Mouse (Mus musculus) heart, adult 2 months (tissue): ENCODE results near the gene Stambp. TPM values are rescaled to one million over a fixed set of nuclear protein-coding genes. Genes with fewer than 3 reads are reported as not detected.
A peak's percentile ranks its signal among the peaks of the same experiment; 100 is the strongest.

Experiments
- DNase-seq, 2 experiments: peaks; one replicate each; pipeline ENCODE4 v3.0.0; 2021
- H3K27ac ChIP-seq: fragments of 200-600 bp; 2 replicates; pipeline ENCODE4 v1.8.1; 2022
- H3K27me3 ChIP-seq: fragments of 200-500 bp; 2 replicates; pipeline ENCODE4 v1.6.1; 2012; ENCODE audit warnings: mild to moderate bottlenecking, low read length, inconsistent platforms, mixed read lengths; ENCODE audit not compliant: control insufficient read depth, insufficient read depth
- H3K36me3 ChIP-seq: fragments of 200-500 bp; 2 replicates; pipeline ENCODE4 v1.6.1; 2012; ENCODE audit warnings: low read length, inconsistent platforms; ENCODE audit not compliant: control insufficient read depth, insufficient read depth
- H3K4me1 ChIP-seq: fragments of 200-500 bp; 2 replicates; pipeline ENCODE4 v1.6.1; 2011; ENCODE audit warnings: low read length; ENCODE audit not compliant: control insufficient read depth, insufficient read depth
- H3K4me3 ChIP-seq: fragments of 200-600 bp; 2 replicates; pipeline ENCODE4 v1.8.1; 2022
- H3K79me2 ChIP-seq: fragments of 200-500 bp; replicated peaks from 2 replicates; pipeline ENCODE4 v1.6.1; 2012; ENCODE audit warnings: mild to moderate bottlenecking, inconsistent platforms, low read length, moderate library complexity, mixed read lengths; ENCODE audit not compliant: control insufficient read depth, insufficient read depth
- H3K9ac ChIP-seq: fragments of 200-500 bp; 2 replicates; pipeline ENCODE4 v1.6.1; 2012; ENCODE audit warnings: low read depth, mild to moderate bottlenecking, control low read depth, inconsistent platforms, low read length, mixed read lengths
- CTCF ChIP-seq: fragments of 200-600 bp; IDR thresholded peaks from 2 replicates; pipeline ENCODE4 v1.8.1; 2022; ENCODE audit warnings: antibody characterized with exemption, mild to moderate bottlenecking, moderate library complexity
- EP300 ChIP-seq: fragments of 200-500 bp; IDR thresholded peaks from 2 replicates; pipeline ENCODE4 v1.6.1; 2011; ENCODE audit warnings: low read depth, low read length, control low read depth; ENCODE audit not compliant: insufficient read depth
- POLR2A ChIP-seq: fragments of 200-500 bp; IDR thresholded peaks from 2 replicates; pipeline ENCODE4 v1.6.1; 2011; ENCODE audit warnings: mild to moderate bottlenecking, low read depth, low read length, control low read depth; ENCODE audit not compliant: insufficient read depth
- WGBS: fragments of 180-500 bp; shearing (Covaris S2); methylation state at CpG from one replicate; pipeline ENCODE4 v1.1.7; 2018; 5-methylcytosine and 5-hydroxymethylcytosine counted together
- intact Hi-C: fragments of 180-260 bp; cut with DNase I; formaldehyde crosslinking; loops from one replicate; pipeline ENCODE4 v1.15.1; 2025
- polyA plus RNA-seq: library from polyadenylated mRNA; depleted of rRNA; stranded (reverse); fragments of >200 nt; gene quantifications from 2 replicates; pipeline ENCODE4 v1.2.3, GENCODE M21; 2012
- total RNA-seq, 2 experiments: library from RNA; stranded (reverse); gene quantifications; 2 replicates each; pipeline ENCODE4 v1.2.3; 2021

The Stambp gene
- total and polyA plus RNA-seq, 3 experiments: 10.1 to 12.9 (median 11.9) TPM

DNA sequence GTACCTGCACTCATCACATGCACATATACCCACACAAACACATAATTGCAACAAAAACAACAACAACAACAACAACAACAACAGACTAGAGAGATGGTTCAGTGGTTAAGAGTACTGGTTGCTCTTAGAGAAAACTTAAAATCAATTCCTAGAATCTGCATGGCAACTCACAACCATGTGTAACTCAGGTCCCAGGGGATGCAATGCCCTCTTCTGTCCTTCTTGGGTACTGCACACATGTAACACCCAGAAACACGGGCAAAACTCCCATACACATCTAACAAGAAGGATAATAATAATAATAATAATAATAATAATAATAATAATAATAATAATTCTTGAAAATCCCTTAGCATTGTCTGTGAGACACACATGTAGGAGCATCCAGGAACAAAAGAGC is 60.0 kb downstream of the Stambp start:
- H3K27me3 ChIP-seq: no peaks in the 10 kb centered on the region
- H3K9ac ChIP-seq: no peak overlapping the region
- H3K79me2 ChIP-seq: no peaks in the 10 kb centered on the region
- 20% methylated on average over 1 of the region's 1 CpGs for WGBS
- intact Hi-C loops: loop anchor here (1.0 to 10.0 kb wide), 3 partner anchors 156 to 515 kb away; partner anchors contain the start of gene Slc4a5
- no peaks in the 10 kb centered on the region for H3K4me1 ChIP-seq
- no peak for TF ChIP-seq POLR2A
- TF ChIP-seq CTCF: peak; percentile 88
- H3K27ac ChIP-seq: no peak overlapping the region
- no peak overlapping the region for H3K4me3 ChIP-seq
- DNase-seq: peak; percentile 49 to 71
- H3K36me3 ChIP-seq: no peaks in the 10 kb centered on the region

GRCm38 (mm10) chr6:83510210-83510609 is 62.3 kb downstream of the Stambp start:
- no peak overlapping the region for H3K27ac ChIP-seq
- H3K9ac ChIP-seq: no peak overlapping the region
- no peaks in the 10 kb centered on the region for H3K79me2 ChIP-seq
- intact Hi-C loops: loop anchor here (5.0 to 10.0 kb wide), 2 partner anchors 295 to 513 kb away; partner anchors contain the start of gene Slc4a5
- H3K36me3 ChIP-seq: no peaks in the 10 kb centered on the region
- H3K27me3 ChIP-seq: no peaks in the 10 kb centered on the region
- WGBS: 49% methylated on average over 2 of the region's 2 CpGs
- no peak overlapping the region for H3K4me3 ChIP-seq
- TF ChIP-seq EP300 (no peak), CTCF (peak; percentile 53), POLR2A (no peak)
- peaks cover 4% of the 10 kb centered on the region for H3K4me1 ChIP-seq
- no peak for DNase-seq

- WGBS: 20% methylated on average over 8 of the region's 8 CpGs
- TF ChIP-seq CTCF (0 out of 2 replicates have a peak, but pooled peaks have one; percentile 16), EP300 (no peak), POLR2A (no peak)
- H3K4me3 ChIP-seq: no peak overlapping the region
- H3K36me3 ChIP-seq: no peaks in the 10 kb centered on the region
- no peaks in the 10 kb centered on the region for H3K79me2 ChIP-seq
- intact Hi-C loops: no loop called here
- H3K9ac ChIP-seq: no peak overlapping the region
- H3K27ac ChIP-seq: no peak overlapping the region
- peaks cover 5% of the 10 kb centered on the region for H3K4me1 ChIP-seq
- DNase-seq: no peak
- H3K27me3 ChIP-seq: no peaks in the 10 kb centered on the region
Observed at GRCm38 (mm10) chr6:83509442-83509841, 63.1 kb downstream of the Stambp start.

GRCm38 (mm10) chr6:83507168-83507546 is 65.4 kb downstream of the Stambp start:
- Histone ChIP-seq H3K27ac (peak overlapping the region; percentile 97), H3K4me1 (peaks cover 13% of the 10 kb centered on the region), H3K79me2 (no peaks in the 10 kb centered on the region), H3K4me3 (peak overlapping the region; percentile 76), H3K9ac (no peak overlapping the region), H3K36me3 (no peaks in the 10 kb centered on the region), H3K27me3 (no peaks in the 10 kb centered on the region)
- TF ChIP-seq EP300 (no peak), POLR2A (no peak), CTCF (no peak)
- 22% methylated on average over 6 of the region's 6 CpGs for WGBS
- DNase-seq: no peak
- intact Hi-C loops: loop anchor here (2.0 kb wide), 2 partner anchors 66 to 158 kb away; partner anchors contain the start of gene Bola3

DNA sequence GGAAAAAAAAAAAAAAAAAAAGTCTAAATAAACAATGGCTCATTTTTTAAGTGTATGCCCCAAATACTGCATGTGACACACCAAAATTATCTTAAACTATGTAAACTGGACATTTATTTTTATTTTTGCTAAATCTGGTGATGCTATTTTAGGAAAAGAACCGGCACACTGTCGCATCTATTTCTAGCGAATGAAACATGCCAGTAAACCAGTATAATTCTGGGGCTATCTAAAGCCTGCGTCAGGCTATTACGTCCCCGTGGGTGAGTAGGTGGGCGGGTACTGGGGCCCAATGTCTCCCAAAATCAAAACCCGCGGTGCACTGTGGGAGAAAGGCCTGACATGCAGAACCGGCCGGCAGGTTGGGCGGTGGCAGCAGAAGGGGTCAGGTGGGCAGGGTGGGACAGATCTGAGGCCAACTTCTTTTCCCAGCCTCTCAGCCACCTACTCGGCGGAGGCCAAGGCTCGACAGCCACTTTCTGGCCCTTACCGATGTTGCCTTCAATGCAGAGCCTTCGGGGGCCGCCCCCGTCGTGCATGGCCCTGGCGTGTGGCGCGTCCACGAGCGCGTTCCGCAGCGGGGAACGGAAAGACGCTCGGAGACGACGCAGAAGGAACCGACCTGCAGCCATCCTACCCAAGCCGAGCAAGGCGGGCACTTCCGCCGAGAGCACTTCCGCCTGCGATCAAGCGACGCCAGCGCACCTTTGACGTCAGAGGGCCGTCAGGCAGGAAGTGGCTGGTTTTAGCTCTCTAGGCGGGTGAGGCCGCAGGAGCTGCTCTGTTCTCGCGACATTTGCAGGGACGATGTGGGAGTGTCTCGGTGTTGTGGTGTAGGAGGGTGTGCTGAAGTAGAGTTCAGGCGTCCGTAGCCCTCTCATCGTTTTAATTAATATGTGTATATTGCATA is 66.0 kb downstream of the Stambp start, which contains the start of gene Dguok:
TSS of gene Dguok (minus strand) at position 712 of the 910 bp plus-strand sequence.
- Histone ChIP-seq H3K27ac (peak within 1 kb of the TSS; percentile 97), H3K9ac (peak within 1 kb of the TSS; percentile 93), H3K36me3 (no peaks in the 10 kb centered on the region), H3K27me3 (no peaks in the 10 kb centered on the region), H3K4me3 (peak within 1 kb of the TSS; percentile 76), H3K79me2 (no peaks in the 10 kb centered on the region), H3K4me1 (peaks cover 16% of the 10 kb centered on the region)
- TF ChIP-seq CTCF (peak; percentile 20; the same call in 1 of the 2 replicates), POLR2A (peak; percentile 94), EP300 (peak; percentile 94)
- under 1% methylated on average over 54 of the region's 54 CpGs for WGBS
- intact Hi-C loops: loop anchor here (1.0 to 2.0 kb wide), 3 partner anchors 50 to 158 kb away; partner anchors contain the start of gene Bola3
- peak; percentile 96 to 98 for DNase-seq

- WGBS: 84% methylated on average over 4 of the region's 4 CpGs
- Histone ChIP-seq H3K4me3 (no peak overlapping the region), H3K9ac (no peak overlapping the region), H3K79me2 (no peaks in the 10 kb centered on the region), H3K27me3 (no peaks in the 10 kb centered on the region), H3K4me1 (peaks cover 16% of the 10 kb centered on the region), H3K36me3 (no peaks in the 10 kb centered on the region), H3K27ac (peak overlapping the region; percentile 97)
- no peak for DNase-seq
- no peak for TF ChIP-seq POLR2A
- no peak for TF ChIP-seq CTCF
- no peak for TF ChIP-seq EP300
- intact Hi-C loops: no loop called here
Observed at GRCm38 (mm10) chr6:83505554-83505953, 67.0 kb downstream of the Stambp start.
